Mouse (Mus musculus) heart, postnatal 4 days (tissue): ENCODE measurements around the gene Prom1. TPM values are rescaled to one million over a fixed set of nuclear protein-coding genes. Genes with fewer than 3 reads are reported as not detected.
A peak's percentile ranks its signal among the peaks of the same experiment; 100 is the strongest.

Experiments used
- DNase-seq: peaks from one replicate; pipeline ENCODE4 v3.0.0; 2021
- total RNA-seq, 2 experiments: library from RNA; stranded (reverse); gene quantifications; 2 replicates each; pipeline ENCODE4 v1.2.3; 2021

Gene Prom1
- total RNA-seq, 2 experiments from 2014 or later: 3.8 to 4.3 TPM

GRCm38 (mm10) chr5:43971156-43971555 lies 130.7 kb downstream of the Prom1 start:
- DNase-seq: no peak

DNA sequence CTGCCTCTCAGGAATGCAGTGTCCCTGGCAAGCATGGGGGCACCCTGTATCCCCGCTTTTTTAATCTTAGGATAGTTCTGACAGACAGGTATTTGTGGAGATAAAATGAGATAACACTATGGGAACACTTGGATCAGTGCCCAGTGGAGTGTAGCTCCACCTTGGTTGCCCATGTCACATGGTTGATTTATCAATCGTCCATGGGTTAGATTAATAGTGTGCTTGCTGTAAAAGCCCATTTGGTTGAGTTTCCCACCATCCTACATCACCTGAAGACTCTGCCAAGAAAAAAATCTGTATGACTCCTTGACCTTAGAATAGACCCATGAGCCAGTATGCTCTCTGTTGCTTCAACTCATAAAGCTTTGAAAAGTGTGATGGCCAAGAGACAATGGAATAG lies 131.3 kb downstream of the Prom1 start:
- no peak for DNase-seq

DNA sequence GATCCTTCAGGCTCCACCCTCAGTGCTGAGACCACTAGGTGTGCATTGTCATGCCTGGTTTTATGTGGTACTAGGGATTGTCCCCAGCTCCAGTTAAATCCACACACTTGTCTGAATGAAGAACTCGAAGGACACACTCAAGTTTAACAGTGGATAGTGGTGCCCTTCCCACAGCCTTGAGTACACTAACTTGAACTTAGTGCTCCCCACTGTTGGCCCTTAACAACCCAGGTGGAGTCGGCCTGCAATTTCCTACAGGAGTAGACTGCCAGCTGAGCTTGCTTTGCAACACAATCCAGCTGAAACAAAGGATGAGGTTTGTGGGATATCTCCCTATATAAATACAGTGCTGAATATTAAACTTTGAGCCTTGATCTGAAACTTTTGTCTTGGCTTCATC lies 133.2 kb downstream of the Prom1 start:
- DNase-seq: no peak

- no peak for DNase-seq
These were observed 140.8 kb downstream of the Prom1 start for GRCm38 (mm10) chr5:43961056-43961455.

DNA sequence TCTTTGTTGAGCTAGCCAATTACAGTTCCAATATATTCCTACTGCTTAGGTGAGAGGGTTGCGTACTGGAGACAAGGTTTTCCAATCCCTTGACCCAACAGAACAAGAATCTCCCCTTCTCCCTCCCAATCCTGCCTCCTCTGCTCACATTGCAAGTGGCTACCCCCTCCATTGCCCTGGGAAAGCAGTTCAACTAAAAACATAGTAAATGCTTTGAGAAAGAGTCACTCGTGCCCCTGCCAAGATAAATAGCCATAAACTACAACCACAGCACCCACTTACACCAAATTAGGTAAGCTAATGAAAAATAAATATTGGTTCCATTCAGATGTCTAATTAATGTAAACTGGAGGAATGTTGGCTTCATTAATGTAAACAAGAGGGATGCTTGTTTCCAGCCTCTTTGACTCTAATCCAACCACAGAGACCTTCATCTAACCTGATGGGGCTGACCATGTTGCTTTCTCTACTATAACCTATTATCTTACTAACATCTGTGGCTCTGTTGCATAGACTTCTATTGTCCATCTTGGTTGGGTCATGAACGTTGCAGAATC lies 141.9 kb downstream of the Prom1 start:
- DNase-seq: no peak

DNA sequence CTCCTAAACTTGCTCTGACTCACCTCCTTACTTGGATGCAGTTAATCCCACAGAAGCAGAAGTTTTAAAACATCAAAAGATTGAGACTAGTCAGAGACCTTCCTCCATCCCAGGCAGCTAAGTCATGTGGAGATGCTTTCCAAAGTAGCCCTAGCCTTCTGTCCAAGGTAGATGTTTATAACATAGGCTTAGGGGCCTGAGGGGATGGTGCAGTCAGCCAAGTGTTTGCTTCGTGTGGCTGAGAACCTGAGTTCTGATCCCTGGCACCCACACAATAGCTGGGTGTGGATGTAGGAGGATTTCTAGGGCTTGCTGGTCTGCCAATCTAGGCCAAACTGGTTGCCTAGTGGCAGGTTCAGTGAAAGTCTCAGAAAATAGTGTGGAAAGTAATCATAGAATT lies 148.6 kb downstream of the Prom1 start:
- DNase-seq: no peak

DNA sequence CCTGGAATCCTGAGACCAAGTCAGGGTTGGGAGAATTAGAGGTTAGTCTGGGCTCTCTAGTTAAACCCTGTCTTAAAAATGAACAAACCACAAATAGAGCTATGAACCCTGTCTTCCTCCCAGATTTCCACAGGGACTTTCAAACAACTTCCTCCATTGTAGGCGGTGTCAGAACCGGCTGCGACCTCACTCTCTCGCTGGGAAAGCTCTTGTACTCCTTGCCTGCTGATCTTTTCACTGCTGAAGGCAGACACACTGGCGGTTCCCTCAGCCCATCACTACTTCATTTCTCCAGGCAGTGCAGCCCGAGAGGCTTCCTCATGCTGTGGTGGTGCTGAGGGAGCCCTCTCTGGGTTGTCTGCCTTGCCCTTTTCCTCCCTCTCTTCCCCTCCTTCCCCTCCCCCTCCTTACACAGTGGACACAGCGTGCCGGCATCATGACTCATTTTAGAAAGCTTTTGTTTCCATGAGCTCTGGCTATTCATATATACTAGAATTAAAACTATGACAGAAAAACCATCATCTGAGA lies 153.0 kb downstream of the Prom1 start:
- DNase-seq: peak; percentile 37

- peak; percentile 51 for DNase-seq
These were observed 153.6 kb downstream of the Prom1 start for GRCm38 (mm10) chr5:43948111-43948743.

GRCm38 (mm10) chr5:43947330-43947977 lies 154.4 kb downstream of the Prom1 start:
- no peak for DNase-seq

Other genes with a start within 250 kb of the Prom1 start
- gene Cd38, start 233.5 kb downstream of the Prom1 start, total RNA-seq: 1 to 10 TPM; 9.3 to 9.6 TPM
- gene Gm7879, start 188.9 kb downstream of the Prom1 start, total RNA-seq: 10 to 100 TPM in 1 of 2 experiments, 1 to 10 TPM in 1; 8.8 to 11.2 TPM
- 1 to 10 TPM in 1 of 2 experiments, under 1 TPM in 1; 0.31 to 1.2 TPM for gene Fgfbp1, start 120.3 kb downstream of the Prom1 start, total RNA-seq
- gene Tapt1, start 124.6 kb upstream of the Prom1 start, total RNA-seq: 10 to 100 TPM; 28.7 to 35.1 TPM